Mouse (Mus musculus) left cerebral cortex, adult 18-20 months (tissue): ENCODE results near the gene Skil. TPM values are rescaled to one million over a fixed set of nuclear protein-coding genes. Genes with fewer than 3 reads are reported as not detected.
A peak's percentile ranks its signal among the peaks of the same experiment; 100 is the strongest.

Experiments
- DNase-seq, 2 experiments: peaks; one replicate each; pipeline ENCODE4 v3.0.0; 2021 to 2022; ENCODE audit warnings: low spot score in 2 of 2, mixed read lengths in 1 of 2
- total RNA-seq, 2 experiments: library from RNA; stranded (reverse); gene quantifications; 2 replicates each; pipeline ENCODE4 v1.2.3; 2021

Skil gene
- total RNA-seq, 2 experiments from 2014 or later = 61.8 to 64.3 TPM

DNA sequence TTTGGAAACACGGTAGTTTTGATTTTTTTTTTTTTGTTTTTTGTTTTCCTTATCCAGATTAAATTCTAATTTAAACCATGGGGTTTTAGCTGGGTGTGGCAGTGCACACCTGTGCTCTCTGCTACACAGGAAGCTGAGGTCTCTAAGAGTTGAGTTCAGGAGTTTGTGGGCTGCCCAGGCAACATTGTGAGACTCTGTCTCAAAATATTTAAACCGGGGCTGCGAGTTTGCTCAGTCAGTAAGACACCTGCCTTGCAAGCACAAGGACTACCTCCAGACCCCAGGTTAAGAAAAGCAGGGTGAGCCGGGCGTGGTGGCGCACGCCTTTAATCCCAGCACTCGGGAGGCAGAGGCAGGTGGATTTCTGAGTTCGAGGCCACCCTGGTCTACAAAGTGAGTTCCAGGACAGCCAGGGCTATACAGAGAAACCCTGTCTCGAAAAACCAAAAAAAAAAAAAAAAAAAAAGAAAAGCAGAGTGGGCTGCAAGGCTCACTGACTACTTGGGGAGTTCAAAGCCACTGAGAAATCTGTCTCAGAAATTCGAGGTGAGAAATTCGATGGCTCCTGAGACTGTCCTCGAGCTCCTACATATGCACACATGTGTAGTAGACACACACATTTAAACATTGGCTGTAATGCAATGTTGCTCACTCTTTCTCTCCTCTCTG is 11.9 kb upstream of the Skil start:
- DNase-seq = no peak

DNA sequence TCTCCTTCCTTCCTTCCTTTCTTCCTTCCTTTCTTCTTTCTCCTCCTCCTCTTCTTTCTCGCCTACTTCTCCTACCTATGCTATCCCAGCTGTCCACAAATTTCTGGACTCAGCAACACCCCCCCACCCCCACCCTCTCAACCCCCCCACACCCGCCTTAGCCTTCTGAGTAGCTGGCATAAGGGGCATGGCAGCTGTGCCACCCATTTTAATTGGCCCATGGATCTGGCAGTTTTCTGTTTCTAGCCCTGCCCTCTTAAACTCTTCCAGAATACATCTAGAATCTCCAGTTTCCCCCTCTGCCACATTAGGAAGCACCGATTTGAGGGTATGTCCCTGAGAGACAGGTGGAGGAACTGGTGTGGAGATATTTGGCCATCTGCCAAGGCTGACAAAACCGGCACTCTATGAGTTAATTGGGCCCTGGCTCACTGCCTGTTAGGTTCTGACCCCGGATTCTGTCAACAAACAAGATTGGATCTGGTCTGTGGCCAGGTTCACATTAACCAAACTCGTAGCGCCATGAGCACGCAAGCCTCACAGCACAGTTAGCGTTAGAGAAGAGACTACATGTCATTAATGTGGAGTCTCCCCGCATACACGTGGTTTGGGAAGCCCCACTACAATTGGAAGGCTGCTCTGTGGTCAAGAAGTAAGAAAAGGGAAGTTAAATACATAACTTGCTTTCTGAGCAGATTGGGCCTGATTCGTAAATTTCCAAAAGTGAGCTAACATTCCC is 11.2 kb upstream of the Skil start:
- DNase-seq = no peak

- DNase-seq = no peak
Measured at GRCm38 (mm10) chr3:31085000-31085399, 9.9 kb upstream of the Skil start.

GRCm38 (mm10) chr3:31088789-31089775 is 5.8 kb upstream of the Skil start:
- DNase-seq = no peak

DNA sequence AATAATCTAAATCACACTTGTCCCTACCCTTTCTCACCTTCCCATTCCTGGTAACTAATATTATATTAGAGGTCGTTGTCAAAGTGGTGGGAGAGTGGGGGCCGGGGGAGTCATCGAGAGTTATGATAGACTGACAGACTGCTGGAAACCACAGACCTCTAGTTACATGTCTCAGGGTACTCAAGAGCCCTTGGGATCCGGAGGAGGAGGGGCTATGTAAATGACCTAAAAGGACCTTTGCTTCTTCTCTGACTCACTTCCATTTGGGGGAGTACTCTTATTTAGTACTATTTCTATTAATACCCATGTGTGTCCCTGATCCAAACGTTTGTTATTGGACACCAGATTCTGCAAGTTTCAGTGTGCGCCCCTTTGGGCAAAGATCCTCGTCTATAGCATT is 4.9 kb upstream of the Skil start:
- no peak for DNase-seq

DNA sequence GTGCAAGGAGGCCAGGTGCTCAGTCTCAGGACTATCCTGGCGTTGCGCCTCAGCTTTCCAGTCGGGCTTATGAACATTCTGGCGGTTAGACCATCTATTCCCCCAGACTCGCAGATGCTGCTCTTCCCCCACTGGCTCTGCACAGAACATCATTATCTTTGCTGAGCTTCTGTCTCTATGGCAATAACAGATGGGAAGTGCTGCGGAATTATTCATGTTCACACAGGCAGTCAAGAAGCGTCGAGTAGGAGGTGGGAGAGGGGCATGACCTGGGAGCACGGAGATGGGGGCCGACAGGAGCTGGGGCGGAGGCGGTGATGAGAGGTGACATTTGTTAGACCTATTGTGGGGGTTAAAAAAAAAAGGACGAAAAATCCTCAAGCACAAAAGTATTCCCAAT is 1.7 kb upstream of the Skil start:
- peak; percentile 55 to 66 for DNase-seq

- DNase-seq = peak; percentile 51 to 68
Measured at GRCm38 (mm10) chr3:31093627-31094351, 1.1 kb upstream of the Skil start.

DNA sequence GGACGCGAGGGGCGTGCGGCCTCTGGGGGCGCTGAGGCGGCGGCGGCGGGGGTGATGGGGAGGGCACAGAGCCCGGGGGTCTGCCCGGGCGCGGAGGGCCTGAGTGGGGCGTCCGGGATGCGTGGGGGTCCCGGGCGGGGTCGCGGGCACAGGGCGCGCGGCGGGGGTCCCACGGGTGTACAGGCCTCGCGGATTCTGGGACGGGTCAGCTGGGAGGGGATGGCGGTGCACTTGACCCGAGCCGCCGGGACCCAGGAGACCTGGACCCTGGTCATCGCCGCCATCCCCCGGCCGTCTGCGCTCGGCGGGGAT is 277 bp downstream of the Skil start:
- no peak for DNase-seq

GRCm38 (mm10) chr3:31095491-31096154 is 765 bp downstream of the Skil start:
- peak; percentile 18 to 39 for DNase-seq

DNA sequence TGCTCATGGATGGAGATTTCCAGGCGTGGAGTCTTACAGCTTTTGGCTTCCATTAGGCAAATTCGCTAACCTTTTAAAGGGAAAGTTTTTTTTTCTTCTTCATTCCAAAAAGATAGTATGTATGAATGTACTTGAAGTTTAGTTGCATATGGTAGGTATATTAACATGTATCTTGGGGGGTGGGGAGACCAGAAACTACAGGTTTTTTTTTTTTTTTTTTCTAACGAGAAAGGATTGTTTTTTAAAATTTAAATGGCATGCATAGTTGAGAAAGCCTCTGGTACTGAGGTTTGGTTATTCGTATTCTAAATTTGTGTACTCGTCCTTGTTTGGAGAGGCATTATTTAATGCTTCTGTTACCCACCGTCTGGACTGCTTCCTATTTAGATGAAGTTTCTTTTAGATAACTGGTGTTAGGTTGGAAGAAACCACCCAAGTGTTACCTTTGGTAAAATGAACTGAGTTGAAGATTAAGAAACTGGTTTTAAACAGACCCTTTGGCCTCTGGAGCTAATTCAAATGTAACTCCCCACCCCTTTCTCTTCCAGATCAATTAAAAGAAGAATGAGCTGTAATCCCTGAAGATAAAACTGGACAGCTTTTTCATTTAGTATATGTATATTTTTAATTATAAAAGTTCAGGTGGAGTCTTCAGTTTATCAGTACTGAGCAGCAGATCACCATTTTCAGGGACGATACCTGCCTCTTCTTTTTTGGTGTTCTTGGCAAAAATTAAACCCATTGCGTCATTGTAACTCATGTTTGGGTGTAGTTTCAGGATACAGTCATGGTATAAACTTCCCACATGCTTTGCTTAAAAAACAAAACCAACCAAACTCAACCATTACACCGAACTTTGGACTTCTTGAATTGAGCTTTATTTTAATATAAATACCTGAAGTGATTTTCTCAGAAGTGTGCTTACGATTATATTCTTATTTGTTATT is 1.6 kb downstream of the Skil start:
- no peak for DNase-seq

DNA sequence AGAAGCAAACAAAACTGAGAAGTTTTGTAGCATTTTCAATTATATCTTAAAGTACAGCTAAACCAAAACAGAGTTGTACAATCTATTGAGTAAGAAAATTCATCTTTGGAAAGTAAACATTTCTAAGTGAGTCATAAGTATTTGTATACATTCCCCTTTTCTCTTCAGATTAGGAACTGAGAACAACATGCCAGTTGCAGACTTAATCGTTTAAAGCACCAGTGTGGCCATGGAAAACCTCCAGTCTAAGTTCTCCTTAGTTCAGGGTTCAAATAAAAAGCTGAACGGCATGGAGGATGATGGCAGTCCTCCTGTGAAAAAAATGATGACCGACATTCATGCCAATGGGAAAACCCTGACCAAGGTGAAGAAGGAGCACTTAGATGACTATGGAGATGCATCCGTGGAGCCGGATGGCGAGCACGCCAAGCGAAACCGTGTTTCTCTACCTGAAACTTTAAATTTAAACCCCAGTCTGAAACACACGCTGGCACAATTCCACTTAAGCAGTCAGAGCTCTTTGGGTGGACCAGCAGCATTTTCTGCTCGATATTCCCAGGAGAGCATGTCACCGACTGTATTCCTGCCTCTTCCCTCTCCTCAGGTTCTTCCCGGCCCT is 2.4 kb downstream of the Skil start:
- no peak for DNase-seq

GRCm38 (mm10) chr3:31097976-31098375 is 3.1 kb downstream of the Skil start:
- DNase-seq = no peak

GRCm38 (mm10) chr3:31098556-31098955 is 3.7 kb downstream of the Skil start:
- DNase-seq = no peak

- no peak for DNase-seq
Measured at GRCm38 (mm10) chr3:31100026-31100425, 5.2 kb downstream of the Skil start.

GRCm38 (mm10) chr3:31100802-31101201 is 5.9 kb downstream of the Skil start:
- no peak for DNase-seq

- no peak for DNase-seq
Measured at GRCm38 (mm10) chr3:31104936-31105335, 10.1 kb downstream of the Skil start.

GRCm38 (mm10) chr3:31106597-31106996 is 11.7 kb downstream of the Skil start:
- no peak for DNase-seq

DNA sequence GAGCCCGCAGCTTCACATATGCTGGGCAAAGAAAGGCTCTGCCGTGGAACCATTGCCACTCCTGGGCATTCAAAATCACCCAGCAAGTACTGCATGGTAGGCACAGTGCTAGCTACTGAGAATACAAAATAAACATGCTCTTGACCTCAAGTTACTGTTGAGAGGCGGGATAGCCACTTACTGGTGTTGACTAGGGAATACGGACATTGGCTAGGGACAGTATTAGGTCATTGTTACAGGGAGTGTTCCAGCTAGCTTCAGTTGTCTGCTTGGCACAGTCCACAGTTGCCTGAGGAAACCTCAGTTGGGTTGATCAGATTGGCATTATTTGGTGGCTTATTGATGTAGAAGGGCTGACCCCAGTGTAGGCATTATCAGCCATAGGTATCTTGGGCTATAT is 12.8 kb downstream of the Skil start:
- no peak for DNase-seq

DNA sequence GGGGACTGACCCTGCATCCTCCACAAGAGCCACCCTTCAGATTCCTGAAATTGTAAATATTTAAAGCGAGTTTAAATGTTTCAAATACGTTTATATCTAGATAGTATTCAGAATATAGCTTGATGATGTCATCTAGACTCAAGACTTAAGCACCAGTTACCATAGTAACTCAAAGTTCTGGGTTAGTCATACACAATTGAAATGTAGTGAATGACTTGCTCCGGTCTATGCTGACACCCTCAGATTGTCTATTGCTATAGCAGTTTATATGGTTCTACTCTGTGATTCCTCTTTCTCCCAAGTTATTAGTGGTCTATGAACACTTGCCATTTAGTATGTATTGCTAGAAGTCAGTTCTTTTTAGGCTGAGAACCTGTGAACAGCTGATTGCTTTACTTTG is 14.2 kb downstream of the Skil start:
- DNase-seq = no peak
